Mouse (Mus musculus): ENCODE results near the gene Wfikkn1.

Wfikkn1 gene

DNA sequence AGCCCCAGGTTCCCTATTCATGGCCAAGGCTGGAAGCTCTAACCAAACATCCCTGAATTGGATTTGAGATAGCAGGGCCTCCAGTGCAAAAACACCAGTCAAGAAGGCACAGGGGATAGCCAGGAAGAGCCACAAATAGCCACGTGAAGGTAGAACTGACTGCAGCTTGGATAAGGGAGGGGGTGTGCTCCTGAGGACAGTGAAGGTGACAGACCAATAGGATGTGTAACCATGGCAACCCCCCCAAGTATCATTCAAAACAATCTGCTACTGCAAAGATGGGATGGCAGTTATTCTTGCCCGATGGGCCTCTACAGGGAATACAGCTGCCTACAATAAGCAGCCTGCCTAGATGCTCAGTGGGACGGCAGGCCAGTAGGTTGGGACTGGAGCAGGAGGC lies 43.1 kb downstream of the Wfikkn1 start:
- DNase-seq (ENCODE audit: low read depth, low spot score): no peak

DNA sequence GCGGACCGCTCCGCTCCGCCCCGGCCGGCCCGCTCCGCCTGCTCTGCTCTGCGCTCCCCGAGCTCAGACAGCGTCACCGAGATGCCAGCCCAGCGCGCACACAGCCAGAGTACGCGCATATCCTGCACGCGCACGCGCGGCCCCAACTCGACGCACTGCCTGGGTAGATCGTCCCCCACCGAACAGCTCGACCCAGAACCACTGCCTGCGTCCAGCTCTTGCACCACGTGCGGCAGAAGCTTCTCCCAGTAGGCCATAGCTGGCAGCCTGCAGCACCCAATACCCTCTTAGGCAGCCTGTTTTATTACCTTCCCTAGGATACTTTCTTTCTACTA lies 43.6 kb downstream of the Wfikkn1 start, which contains the start of gene Rhbdl1:
TSS of gene Rhbdl1 (minus strand) at position 220 of the 335 bp plus-strand sequence.
- peak; percentile 95 for DNase-seq (ENCODE audit: low read depth, low spot score)

DNA sequence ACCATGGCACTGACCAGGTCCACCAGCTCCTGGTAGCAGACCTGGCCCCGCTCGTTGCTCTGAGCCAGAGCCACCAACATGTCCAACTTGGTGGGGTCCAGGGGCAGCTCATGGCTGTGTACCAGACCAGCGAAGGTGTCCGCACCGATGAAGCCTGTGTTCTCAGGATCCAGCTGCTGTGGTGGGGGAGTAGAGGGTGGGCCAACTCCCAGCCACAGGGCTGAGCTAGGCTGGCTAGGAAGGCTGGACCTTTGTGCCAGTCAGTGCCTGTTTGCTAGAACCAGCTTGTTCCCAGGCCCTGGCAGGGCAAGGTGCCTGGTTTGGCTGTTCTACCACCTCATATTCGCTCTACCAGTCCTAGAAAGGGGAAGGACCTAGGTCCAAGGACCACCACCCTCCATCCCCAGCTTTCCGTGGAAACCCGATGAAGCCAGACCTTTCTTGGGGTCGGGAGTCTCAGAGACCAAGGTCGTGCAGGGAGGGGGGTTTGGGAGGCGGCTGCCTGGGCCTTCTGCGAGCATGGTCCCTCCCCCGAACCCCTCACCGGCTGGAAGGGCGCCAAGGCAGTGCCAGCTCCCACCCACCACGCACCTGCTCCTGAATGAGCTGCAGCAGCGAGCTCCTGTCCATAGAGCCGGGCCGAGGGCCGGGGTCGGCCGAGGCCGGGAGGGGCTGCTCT lies 44.1 kb downstream of the Wfikkn1 start:
- DNase-seq (ENCODE audit: low read depth, low spot score): no peak

DNA sequence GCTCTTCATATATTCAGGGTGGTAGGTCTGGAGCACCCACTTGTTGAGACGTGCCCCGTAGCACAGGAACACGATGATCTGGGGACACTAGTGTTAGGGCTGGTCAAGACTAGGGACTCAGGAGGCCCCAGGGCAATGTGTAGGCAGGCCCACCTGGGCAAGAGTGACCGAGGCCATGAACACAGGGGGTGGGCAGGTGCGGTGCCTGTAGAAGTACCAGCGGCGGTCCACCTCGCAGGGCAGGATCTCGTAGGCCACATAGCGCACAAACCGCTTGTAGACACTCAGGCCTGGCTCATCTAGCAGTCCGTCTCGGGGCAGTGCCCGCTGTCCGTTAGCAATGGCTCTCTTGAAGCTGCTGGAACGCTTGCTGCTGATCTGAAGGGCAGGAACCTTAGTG lies 44.8 kb downstream of the Wfikkn1 start:
- no peak for DNase-seq (ENCODE audit: low read depth, low spot score)

DNA sequence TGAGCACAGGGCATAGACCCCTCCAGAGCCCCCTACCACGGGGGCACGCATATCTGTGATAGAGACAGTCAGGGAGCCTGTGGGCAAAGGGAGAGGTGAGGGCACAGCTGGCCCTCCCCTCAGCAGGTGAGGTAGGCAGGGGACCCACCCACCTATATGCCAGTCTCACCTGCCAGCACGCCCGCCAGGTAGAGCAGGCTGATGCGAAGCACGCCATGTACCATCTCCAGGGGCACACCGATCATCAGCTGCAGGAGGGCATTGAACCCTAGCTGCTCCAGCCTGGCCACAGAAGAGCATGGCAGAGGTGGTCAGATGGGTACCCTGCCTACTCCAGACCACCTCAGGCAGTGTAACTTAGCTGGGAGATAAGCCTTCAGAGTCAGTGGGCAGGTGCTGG lies 45.4 kb downstream of the Wfikkn1 start:
- DNase-seq (ENCODE audit: low read depth, low spot score): no peak

DNA sequence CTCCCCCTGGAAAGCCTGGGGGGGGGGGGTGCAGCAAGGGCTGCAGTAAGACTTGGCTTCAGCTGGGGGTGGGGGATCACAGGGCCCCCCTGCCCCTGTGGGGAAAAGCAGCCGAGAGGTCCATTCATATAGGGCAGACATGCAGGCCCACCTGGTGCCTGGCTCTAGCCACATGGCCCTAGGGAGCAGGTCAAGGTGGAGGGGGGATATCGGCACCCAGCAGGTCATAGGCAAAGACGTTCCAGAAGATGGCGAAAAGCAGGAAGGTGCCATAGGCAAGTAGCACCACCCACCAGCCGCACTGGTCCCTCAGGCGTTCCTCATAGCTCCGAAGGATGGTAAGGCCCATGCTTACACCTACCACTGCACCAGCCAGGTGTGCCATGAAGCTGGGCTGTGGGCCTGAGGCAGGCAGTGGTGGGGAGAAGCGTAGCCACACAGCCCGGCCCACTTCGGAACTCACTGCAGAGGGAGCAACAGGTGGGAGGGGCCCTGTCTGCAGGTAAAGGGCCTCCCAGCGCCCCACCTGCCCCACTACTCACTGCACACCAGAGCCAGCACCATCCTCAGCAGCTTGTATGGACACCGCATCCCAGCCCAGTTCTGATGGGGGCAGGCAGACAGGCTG lies 45.9 kb downstream of the Wfikkn1 start:
- DNase-seq (ENCODE audit: low read depth, low spot score): no peak

DNA sequence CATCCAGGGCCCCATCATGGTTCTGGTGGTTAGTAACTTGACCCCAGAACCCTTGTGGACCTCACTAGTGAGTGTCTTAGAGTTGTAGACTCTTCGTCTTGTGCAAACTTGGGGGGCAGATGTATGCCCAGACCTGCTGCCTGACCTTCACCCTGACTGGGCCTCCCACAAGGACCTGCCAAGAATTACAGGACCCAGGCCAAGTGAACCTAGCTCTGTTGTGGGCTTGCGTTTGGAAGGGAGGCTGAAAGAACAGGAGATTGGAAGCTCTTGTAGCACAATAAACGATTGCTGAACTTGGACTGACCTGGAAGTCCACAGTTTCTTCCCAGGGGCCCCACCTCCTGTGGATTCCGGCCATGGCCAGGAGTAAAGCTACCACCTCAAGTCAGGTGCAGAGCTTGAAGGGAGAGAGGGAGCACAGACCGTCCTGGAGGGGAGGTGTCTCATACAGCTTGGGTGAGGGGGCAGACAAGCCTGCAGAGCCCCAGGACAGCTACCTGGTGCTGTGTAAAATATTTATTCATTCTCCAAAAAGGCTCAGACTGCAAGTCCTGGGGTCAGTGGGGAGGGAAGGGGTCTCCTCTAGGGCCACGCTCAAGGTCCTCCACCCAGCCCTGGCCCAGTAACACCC lies 46.6 kb downstream of the Wfikkn1 start:
- no peak for DNase-seq (ENCODE audit: low read depth, low spot score)

DNA sequence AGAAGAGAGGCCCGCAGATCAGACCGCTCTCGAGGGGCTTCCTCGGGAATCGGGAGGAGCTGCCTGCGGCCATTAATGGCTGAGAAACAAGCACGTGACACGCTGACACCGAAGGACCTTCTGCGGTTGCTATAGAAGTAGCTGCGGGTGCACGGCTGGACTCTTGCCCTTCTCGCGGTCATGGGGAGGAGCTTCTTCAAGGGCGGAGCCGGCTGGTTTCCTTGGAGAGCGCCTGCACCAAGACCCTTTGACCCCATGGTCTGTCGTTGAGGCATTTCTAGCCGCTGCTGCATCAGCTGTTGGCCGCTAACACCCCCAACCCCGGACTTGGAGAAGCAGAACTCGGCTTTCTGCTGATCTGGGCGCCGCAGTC lies 47.4 kb downstream of the Wfikkn1 start, which contains the start of gene Stub1:
TSS of gene Stub1 (minus strand) at position 114 of the 373 bp plus-strand sequence.
- peak; percentile 96 for DNase-seq (ENCODE audit: low read depth, low spot score)

DNA sequence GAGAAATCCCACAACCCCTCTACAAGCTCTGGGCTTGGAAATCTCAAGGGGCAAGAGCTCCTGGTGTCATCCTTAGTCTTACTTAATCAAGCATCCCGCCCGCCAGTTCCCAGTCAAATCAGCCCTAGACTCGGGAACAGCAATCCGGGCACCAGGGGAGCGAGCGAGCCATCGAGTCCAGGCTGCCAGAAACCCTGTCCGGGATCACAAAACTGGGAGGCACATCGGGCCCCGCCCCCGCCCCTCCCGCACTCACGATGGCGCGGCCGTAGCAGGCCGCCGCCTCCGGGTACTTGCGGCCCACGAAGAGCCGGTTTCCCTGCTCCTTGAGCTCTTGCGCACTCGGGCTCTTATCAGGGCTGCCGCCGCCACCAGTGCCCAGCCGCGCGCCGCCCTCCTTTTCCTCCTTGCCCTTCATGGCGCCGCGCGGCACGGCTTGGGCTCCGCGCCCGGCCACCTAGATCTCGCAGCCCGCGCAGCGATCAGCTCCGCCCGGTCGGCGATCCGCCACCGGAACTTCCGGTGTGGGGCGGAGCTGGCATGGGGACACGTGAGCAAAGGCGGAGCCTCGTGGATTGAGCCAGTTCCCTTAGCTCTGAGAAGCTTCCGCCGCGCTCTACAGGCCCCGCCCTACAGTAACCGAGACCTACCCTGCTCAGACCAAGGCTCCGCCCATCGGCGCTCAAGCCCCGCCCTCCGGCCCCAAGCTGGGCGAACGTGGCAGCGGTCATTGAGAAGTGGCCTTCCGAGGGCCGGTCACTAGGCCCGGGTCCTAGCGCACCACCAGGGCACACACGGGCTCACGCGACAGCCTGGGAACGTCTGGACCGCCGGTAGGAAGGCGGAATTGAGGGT lies 48.0 kb downstream of the Wfikkn1 start:
- DNase-seq (ENCODE audit: low read depth, low spot score): peak; percentile 99

DNA sequence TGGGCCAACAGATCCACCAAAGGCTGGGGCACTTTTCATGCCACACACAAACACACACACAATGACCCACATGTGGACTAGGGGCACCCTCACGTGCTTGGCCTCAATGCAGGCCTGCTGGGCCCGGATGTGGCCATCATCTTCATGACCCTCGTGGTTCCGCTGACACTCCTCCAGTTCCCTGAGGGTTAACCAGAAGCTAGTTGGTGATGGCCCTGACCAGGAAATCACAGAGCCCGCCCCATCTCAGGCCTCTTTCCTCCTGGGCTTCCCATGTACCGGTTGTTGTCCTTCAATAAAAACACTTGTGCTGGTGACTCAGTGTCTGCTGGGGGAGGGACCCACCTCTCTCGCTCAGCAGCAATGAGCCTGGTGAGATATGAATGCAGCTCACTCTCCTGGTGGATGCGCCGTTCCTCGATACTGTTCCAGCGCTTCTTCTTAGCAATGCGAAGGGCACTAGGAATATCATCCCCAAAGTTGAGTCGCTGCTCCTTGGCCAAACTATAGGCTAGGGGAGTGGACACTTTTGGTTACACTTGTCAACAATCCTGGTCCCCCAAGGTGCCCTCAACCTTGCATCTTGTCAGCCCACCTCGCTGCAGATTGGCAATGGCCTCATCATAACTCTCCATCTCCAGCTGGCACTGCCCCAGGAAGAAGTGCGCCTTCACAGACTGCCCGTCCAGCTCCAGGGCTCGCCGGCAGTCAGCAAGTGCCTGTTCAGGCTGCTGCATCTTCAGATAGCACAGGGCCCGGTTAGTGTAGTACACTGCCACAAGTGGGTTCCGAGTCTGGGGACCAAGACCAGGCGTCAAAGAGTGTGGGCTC lies 49.0 kb downstream of the Wfikkn1 start:
- DNase-seq (ENCODE audit: low read depth, low spot score): no peak

DNA sequence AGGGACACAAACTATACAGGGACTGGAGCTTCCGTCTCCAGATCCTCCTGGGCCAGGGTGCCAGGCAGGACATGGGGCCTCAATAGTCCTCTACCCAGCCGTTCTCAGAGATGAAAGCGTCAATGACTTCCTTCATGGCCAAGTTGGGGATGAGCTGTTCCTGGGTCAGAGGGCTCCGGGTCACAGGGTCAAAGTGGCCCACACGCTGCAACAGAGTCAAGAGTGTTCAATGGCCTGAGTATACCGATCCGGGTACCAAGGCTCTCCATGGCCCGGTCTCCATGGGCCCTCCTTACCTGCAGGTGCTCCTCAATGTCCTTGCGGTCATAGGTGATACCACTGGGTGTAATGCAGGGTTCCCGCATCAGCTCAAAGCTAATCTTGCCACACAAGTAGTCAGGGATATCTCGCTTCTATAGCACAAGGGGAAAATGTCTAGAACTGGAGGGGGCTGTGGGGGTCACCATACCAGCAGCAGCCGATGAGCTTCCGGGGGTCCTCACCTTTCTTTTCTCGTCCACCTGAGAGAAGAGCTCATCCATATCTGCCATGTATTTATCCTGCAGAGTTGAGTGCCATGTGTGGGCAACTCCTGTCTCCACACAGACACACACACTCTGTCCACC lies 49.7 kb downstream of the Wfikkn1 start:
- no peak for DNase-seq (ENCODE audit: low read depth, low spot score)

DNA sequence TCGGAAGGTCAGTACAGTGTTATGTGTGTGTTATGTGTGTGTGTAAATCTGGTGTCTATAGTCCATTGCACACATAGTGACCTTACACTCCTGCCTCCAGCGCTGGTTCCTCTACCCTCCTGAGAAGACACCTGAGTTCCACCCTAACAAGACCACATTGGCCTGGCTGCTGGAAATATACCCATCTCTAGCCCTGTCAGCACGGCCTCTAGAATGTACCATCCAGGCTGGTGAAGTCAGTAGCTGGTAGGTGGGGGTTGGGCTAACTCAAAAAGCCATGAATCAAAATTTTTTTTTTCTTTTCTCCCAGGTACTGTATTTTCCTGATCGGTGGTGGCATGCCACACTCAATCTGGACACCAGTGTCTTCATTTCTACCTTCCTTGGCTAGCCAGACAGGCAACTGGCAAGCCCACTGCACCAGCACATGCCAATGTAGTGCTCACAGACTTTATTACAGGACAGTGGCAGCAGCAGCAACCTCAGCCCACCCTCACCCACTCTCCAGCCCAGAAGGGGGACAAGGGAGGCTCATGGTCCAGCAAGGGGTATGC lies 50.4 kb downstream of the Wfikkn1 start:
- DNase-seq (ENCODE audit: low read depth, low spot score): no peak

DNA sequence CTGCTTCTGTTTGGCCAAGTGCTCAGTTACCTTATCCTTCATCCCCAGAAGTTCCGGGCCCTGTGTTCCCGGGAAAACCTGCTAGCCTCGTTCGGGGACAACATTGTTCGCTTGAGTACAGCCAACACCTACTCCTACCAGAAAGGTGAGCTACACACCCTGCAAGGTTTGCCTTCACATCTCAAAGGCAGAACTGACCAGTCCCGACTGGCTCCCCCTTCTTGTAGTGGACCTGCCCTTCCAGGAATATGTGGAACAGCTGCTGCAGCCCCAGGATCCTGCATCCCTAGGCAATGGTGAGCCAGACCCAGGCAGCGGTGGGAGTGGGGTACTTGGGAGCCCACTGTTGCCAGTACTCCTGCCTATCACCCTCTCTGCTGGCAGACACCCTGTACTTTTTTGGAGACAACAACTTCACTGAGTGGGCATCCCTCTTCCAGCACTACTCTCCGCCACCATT lies 51.1 kb downstream of the Wfikkn1 start:
- no peak for DNase-seq (ENCODE audit: low read depth, low spot score)

DNA sequence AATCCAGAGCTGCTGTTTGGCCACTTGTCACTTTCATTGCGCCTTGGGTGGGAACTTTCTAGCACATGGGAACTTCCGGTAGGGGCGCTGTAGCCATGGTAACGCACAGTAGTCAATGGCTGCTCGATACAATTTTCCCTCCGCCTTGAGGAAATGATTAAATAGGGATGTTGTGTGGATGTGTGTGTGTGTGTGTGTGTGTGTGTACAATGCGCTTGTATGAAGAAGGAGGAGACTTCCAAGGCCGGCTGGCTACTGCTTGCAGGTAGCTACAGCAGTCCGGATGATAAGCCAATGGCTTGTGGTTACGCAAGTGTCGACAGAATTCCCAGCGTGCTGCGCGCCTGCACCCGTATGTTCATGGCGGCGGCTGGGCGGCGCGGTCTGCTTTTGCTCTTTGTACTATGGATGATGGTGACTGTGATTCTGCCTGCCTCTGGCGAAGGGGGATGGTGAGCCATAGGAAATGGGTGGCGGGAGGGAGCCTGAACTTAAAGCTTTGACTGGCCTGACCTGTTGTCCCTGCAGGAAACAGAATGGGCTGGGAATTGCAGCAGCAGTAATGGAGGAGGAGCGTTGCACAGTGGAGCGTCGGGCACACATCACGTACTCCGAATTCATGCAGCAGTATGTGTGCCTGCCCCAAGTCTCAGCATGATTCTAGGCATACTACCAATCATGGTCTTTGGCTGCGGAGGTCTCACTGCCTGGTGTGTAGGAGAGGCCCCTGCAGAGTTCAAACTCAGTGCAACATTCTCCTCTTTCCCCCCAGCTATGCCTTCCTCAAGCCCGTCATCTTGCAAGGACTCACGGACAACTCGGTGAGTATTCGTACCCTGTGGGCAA lies 51.7 kb downstream of the Wfikkn1 start, which contains the start of gene Jmjd8:
TSS of gene Jmjd8 (plus strand) at position 156 of the 846 bp plus-strand sequence.
- peak; percentile 75 for DNase-seq (ENCODE audit: low read depth, low spot score)

DNA sequence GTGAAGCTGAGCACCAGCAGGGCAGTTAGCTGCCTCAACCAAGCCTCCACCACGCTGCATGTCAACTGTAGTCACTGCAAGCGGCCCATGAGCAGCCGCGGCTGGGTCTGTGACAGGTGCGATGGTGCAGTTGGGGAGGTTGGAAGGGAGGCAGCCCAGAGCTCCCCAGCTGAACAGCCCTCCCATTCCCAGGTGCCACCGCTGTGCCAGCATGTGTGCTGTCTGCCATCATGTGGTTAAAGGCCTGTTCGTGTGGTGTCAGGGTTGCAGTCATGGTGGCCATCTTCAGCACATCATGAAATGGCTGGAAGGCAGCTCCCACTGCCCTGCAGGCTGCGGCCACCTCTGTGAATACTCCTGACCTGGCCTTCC lies 52.4 kb downstream of the Wfikkn1 start:
- no peak for DNase-seq (ENCODE audit: low read depth, low spot score)

All from skeletal muscle tissue, adult 2 months (tissue).